Mouse (Mus musculus) neural tube, embryonic 12.5 days (tissue): ENCODE measurements around the gene Mid1. TPM values are rescaled to one million over a fixed set of nuclear protein-coding genes. Genes with fewer than 3 reads are reported as not detected.
A peak's percentile ranks its signal among the peaks of the same experiment; 100 is the strongest.

Source experiments
- ATAC-seq: fragments of 200-750 bp; cut with Nextera tagmentation; 2 replicates; pipeline ENCODE4 v1.8.0; 2017; ENCODE audit warnings: low read depth, mild to moderate bottlenecking, moderate TSS enrichment, moderate library complexity; ENCODE audit not compliant: low FRiP score
- H3K27ac ChIP-seq: fragments of 300-500 bp; sonication (generic); 2 replicates; pipeline ENCODE4 v1.5.1; 2016
- H3K27me3 ChIP-seq: fragments of 300-500 bp; sonication (generic); replicated peaks from 2 replicates; pipeline ENCODE4 v1.6.1; 2016; ENCODE audit warnings: mild to moderate bottlenecking
- H3K36me3 ChIP-seq: fragments of 300-500 bp; sonication (generic); 2 replicates; pipeline ENCODE4 v1.6.1; 2016; ENCODE audit warnings: mild to moderate bottlenecking
- H3K4me1 ChIP-seq: fragments of 300-500 bp; sonication (generic); 2 replicates; pipeline ENCODE4 v1.6.1; 2016
- H3K4me2 ChIP-seq: fragments of 300-500 bp; sonication (generic); replicated peaks from 2 replicates; pipeline ENCODE4 v1.6.1; 2016; ENCODE audit warnings: mild to moderate bottlenecking
- H3K4me3 ChIP-seq: fragments of 300-500 bp; sonication (generic); 2 replicates; pipeline ENCODE4 v1.5.1; 2016
- H3K9ac ChIP-seq: fragments of 300-500 bp; sonication (generic); 2 replicates; pipeline ENCODE4 v1.6.1; 2016; ENCODE audit warnings: mild to moderate bottlenecking
- H3K9me3 ChIP-seq: fragments of 300-500 bp; sonication (generic); 2 replicates; pipeline ENCODE4 v1.6.1; 2016; ENCODE audit warnings: mild to moderate bottlenecking
- WGBS: fragments of 180-500 bp; shearing (Covaris S2); methylation state at CpG from one replicate; pipeline ENCODE4 v1.1.7; 2016; 5-methylcytosine and 5-hydroxymethylcytosine counted together
- polyA plus RNA-seq: library from polyadenylated mRNA; unstranded; fragments of >200 nt; fragmentation: Nextera tagmentation; extraction: Ambion mirVana; gene quantifications from 2 replicates; pipeline ENCODE4 v1.2.1, GENCODE M21; 2016

Mid1 gene
- polyA plus RNA-seq, 1 experiment from 2014 or later: 6.4 TPM

DNA sequence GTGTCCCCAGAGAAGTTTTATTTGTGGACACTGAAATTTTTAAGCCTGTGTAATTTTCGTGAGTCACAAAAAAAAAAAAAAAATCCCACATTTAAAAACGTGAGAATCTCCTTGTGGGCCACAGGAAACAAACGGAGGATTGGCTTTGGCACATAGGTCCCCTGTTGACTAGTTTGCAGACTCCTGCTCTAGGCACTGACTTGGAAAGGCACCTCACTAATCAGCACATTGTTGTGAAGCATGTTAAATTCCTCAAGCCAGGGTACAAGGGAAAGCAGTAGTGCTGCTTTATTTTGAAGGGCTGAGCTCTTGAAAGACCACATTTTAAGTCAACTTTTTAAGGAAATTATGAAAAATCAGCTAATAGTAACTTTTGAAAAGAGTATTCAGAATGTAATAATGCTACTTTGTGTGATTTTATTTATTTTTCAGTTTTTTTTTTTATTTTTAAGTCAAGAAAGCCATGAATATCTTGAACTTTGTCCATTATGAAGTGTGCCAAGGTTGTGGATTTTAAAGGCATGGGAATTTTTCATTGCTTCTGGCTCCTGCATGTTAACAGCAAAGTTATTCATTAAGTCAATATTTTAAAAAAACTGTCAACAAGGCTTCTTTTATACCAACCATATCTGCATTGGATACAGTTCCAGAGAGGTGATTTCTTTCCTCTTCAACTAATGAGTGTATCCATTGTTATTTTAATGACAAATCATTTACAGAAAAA, 214.4 kb downstream of the Mid1 start:
- no peak overlapping the region for H3K9ac ChIP-seq

DNA sequence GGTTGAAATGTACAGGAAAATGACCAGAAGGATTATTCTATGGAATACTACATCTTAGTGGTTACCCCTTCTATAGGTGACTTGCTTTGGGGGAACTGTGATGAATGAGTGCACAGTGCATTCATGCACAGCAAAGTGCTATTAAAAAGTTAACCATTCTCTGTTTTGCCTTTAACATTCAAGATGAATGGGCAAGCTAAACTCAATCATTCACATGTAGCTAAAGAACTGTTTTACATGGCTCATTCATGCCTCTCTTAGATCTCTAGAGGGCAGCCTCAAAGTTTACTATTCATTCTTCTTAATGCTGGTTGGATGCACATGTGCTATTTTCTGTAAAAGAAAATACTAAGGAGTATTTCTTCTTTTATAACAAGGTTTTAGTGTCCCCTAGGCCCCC, 217.9 kb downstream of the Mid1 start:
- no peak overlapping the region for H3K4me3 ChIP-seq
- no peak for ATAC-seq
- no peak overlapping the region for H3K27ac ChIP-seq
- no peaks in the 10 kb centered on the region for H3K9me3 ChIP-seq
- H3K27me3 ChIP-seq: no peaks in the 10 kb centered on the region
- no peak overlapping the region for H3K9ac ChIP-seq
- no peaks in the 10 kb centered on the region for H3K4me1 ChIP-seq
- H3K4me2 ChIP-seq: no peak overlapping the region
- no peaks in the 10 kb centered on the region for H3K36me3 ChIP-seq

More for the DNA sequence above, 214.4 kb downstream of the Mid1 start:
- WGBS: 19% methylated on average over 3 of the region's 3 CpGs
- no peak for ATAC-seq
- Histone ChIP-seq H3K27me3 (no peaks in the 10 kb centered on the region), H3K4me2 (no peak overlapping the region), H3K27ac (no peak overlapping the region), H3K36me3 (no peaks in the 10 kb centered on the region), H3K4me1 (no peaks in the 10 kb centered on the region), H3K4me3 (no peak overlapping the region), H3K9me3 (no peaks in the 10 kb centered on the region)

- no peaks in the 10 kb centered on the region for H3K36me3 ChIP-seq
- no peak overlapping the region for H3K4me3 ChIP-seq
- no peak overlapping the region for H3K27ac ChIP-seq
- no peaks in the 10 kb centered on the region for H3K4me1 ChIP-seq
- ATAC-seq: no peak
- no peaks in the 10 kb centered on the region for H3K9me3 ChIP-seq
- H3K27me3 ChIP-seq: no peaks in the 10 kb centered on the region; the same call in 1 of the 2 replicates
- no peak overlapping the region for H3K4me2 ChIP-seq
- H3K9ac ChIP-seq: no peak overlapping the region
- WGBS: 54% methylated on average over 2 of the region's 2 CpGs
These were observed 218.7 kb downstream of the Mid1 start for GRCm38 (mm10) chrX:169903656-169904055.

- Histone ChIP-seq H3K9ac (no peak overlapping the region), H3K27me3 (no peaks in the 10 kb centered on the region; the same call in 1 of the 2 replicates), H3K4me1 (no peaks in the 10 kb centered on the region), H3K4me3 (no peak overlapping the region), H3K36me3 (no peaks in the 10 kb centered on the region), H3K9me3 (no peaks in the 10 kb centered on the region), H3K4me2 (peak overlapping the region; percentile 16; the same call in 1 of the 2 replicates), H3K27ac (no peak overlapping the region)
- ATAC-seq: 0 out of 2 replicates have a peak, but pooled peaks have one; percentile 25
- 10% methylated on average over 5 of the region's 5 CpGs for WGBS
These were observed 221.1 kb downstream of the Mid1 start for GRCm38 (mm10) chrX:169906054-169906508.

DNA sequence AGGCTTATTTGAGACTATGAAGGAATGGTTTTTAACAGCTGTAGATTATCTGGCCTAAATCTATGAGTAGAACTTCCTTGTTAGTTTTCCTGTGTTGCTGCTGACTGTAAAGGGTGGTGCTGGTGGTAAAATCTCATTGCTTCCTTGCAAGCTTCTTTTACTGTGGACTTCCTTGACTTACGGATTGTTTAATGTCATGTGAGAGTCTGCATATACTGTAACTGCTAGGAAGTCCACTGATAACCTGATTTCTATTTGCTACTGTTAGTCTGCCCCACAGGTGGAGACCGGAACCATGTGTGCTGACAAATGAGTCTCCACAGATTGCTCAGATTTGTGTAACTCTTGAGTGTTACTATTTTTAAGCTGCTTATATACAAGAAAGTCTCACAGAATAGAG, 224.9 kb downstream of the Mid1 start:
- WGBS: 84% methylated on average over 2 of the region's 2 CpGs
- no peaks in the 10 kb centered on the region for H3K9me3 ChIP-seq
- no peak overlapping the region for H3K9ac ChIP-seq
- H3K4me2 ChIP-seq: no peak overlapping the region
- H3K27ac ChIP-seq: no peak overlapping the region
- no peak overlapping the region for H3K4me3 ChIP-seq
- H3K27me3 ChIP-seq: peaks cover 2% of the 10 kb centered on the region; the same call in 1 of the 2 replicates
- no peak for ATAC-seq
- no peaks in the 10 kb centered on the region for H3K4me1 ChIP-seq
- no peaks in the 10 kb centered on the region for H3K36me3 ChIP-seq

GRCm38 (mm10) chrX:169915738-169916137, 230.7 kb downstream of the Mid1 start:
- no peak overlapping the region for H3K27ac ChIP-seq
- peaks cover 6% of the 10 kb centered on the region; the same call in 1 of the 2 replicates for H3K27me3 ChIP-seq
- no peak overlapping the region for H3K4me2 ChIP-seq
- no peaks in the 10 kb centered on the region for H3K4me1 ChIP-seq
- WGBS: 87% methylated on average over 6 of the region's 6 CpGs
- H3K9me3 ChIP-seq: no peaks in the 10 kb centered on the region
- H3K4me3 ChIP-seq: no peak overlapping the region
- ATAC-seq: no peak
- H3K36me3 ChIP-seq: no peaks in the 10 kb centered on the region
- no peak overlapping the region for H3K9ac ChIP-seq

DNA sequence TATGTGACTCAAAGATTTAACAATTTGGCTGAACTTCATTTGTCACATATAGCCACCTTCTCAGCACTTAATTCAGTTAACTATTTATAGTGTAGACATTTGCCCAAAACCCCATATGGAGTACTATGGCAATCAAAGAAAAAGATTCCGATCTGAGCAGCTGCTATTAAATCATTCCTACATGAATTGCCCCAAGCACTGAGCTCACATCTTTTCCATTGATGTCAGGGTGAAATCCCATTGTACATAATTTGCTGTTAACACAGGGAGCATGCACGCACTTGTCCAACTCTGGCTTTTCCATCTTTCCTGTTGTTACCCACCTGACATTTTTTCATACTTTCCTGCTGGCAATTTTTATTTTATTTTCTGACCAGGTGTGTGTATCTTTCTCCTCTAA, 237.5 kb downstream of the Mid1 start:
- no peak overlapping the region for H3K4me2 ChIP-seq
- no peaks in the 10 kb centered on the region; the same call in 1 of the 2 replicates for H3K27me3 ChIP-seq
- 43% methylated on average over 2 of the region's 2 CpGs for WGBS
- no peak overlapping the region for H3K27ac ChIP-seq
- H3K9ac ChIP-seq: no peak overlapping the region
- H3K36me3 ChIP-seq: no peaks in the 10 kb centered on the region
- H3K4me1 ChIP-seq: peaks cover 4% of the 10 kb centered on the region; the same call in 1 of the 2 replicates
- H3K9me3 ChIP-seq: no peaks in the 10 kb centered on the region
- no peak; the same call in 1 of the 2 replicates for ATAC-seq
- H3K4me3 ChIP-seq: no peak overlapping the region

GRCm38 (mm10) chrX:169923417-169923816, 238.4 kb downstream of the Mid1 start:
- Histone ChIP-seq H3K4me2 (no peak overlapping the region), H3K27me3 (no peaks in the 10 kb centered on the region; the same call in 1 of the 2 replicates), H3K27ac (no peak overlapping the region), H3K9ac (no peak overlapping the region), H3K36me3 (no peaks in the 10 kb centered on the region), H3K9me3 (no peaks in the 10 kb centered on the region), H3K4me1 (peaks cover 4% of the 10 kb centered on the region; the same call in 1 of the 2 replicates), H3K4me3 (no peak overlapping the region)
- no peak for ATAC-seq
- WGBS: 22% methylated on average over 1 of the region's 1 CpGs

DNA sequence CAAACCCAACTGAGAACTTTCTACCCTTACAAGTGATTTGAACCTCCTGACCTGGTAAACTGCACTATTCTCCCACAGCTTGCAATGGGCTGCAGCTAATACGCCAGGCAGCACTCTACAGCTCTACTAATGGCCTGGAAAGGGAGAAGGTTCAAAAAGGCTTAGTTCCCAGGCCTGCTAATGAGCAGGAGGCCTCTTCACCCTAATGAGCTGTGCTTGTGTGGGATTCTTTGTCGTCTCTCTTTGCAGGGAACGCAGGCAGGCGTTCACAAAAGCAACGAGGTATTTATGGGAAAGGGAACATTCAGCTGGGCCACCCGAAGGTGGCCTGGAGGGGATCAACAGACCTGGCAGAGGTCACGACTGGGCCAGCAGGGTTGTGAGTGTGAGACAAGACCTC, 240.6 kb downstream of the Mid1 start:
- Histone ChIP-seq H3K4me1 (peaks cover 4% of the 10 kb centered on the region; the same call in 1 of the 2 replicates), H3K4me2 (no peak overlapping the region), H3K27me3 (no peaks in the 10 kb centered on the region; the same call in 1 of the 2 replicates), H3K36me3 (no peaks in the 10 kb centered on the region), H3K27ac (no peak overlapping the region), H3K9ac (no peak overlapping the region), H3K9me3 (no peaks in the 10 kb centered on the region), H3K4me3 (no peak overlapping the region)
- 28% methylated on average over 7 of the region's 7 CpGs for WGBS
- no peak for ATAC-seq

- no peak overlapping the region for H3K4me3 ChIP-seq
- H3K27me3 ChIP-seq: no peaks in the 10 kb centered on the region; the same call in 1 of the 2 replicates
- no peak overlapping the region for H3K27ac ChIP-seq
- H3K36me3 ChIP-seq: no peaks in the 10 kb centered on the region
- WGBS: 70% methylated on average over 28 of the region's 28 CpGs
- no peaks in the 10 kb centered on the region for H3K9me3 ChIP-seq
- no peak for ATAC-seq
- H3K4me1 ChIP-seq: peaks cover 4% of the 10 kb centered on the region; the same call in 1 of the 2 replicates
- no peak overlapping the region for H3K9ac ChIP-seq
- no peak overlapping the region for H3K4me2 ChIP-seq
These were observed 242.3 kb downstream of the Mid1 start for GRCm38 (mm10) chrX:169927110-169927817.

DNA sequence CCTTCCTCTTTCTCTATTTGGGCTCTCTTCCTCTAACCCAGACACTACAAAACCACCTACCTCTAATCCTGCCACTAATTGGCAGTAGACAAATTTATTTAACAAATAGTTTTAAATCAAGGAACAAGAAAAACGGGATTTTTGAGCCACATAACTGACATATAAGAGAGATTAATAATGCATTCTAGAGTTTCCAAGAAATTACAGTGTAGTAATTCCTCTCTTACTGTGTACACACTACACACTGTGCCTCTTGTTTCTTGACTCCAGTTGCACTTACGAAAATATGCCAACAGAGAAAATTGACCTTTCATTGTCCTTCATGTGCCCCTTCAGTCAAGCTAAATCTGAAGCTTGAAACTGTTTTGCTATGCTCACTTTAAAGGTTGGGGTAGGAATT, 245.9 kb downstream of the Mid1 start:
- no peaks in the 10 kb centered on the region; the same call in 1 of the 2 replicates for H3K27me3 ChIP-seq
- no peaks in the 10 kb centered on the region; the same call in 1 of the 2 replicates for H3K4me1 ChIP-seq
- H3K9ac ChIP-seq: no peak overlapping the region
- H3K27ac ChIP-seq: no peak overlapping the region
- no peaks in the 10 kb centered on the region for H3K36me3 ChIP-seq
- no peak for ATAC-seq
- no peak overlapping the region for H3K4me2 ChIP-seq
- 71% methylated on average over 2 of the region's 2 CpGs for WGBS
- H3K9me3 ChIP-seq: no peaks in the 10 kb centered on the region
- H3K4me3 ChIP-seq: no peak overlapping the region

DNA sequence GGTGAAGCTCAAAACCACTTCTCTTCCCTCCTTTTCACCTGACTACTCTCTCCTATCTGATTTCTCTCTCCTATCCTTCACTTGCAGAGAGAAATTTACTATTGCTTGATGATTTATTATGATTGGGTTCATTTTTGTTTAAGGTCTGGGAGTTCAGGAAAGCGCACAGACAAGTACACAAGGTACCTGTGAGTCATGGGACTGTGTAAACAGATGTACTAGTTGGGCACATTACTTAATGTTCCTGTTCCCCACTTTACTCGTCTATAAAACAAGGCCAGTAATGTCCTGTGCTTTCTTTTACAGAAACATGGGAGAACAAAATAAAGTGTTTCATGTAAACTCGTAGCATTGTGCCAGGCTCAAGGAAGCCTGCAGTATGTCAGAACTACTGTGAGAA, 248.2 kb downstream of the Mid1 start:
- no peak for ATAC-seq
- WGBS: 88% methylated on average over 3 of the region's 3 CpGs
- no peaks in the 10 kb centered on the region; the same call in 1 of the 2 replicates for H3K27me3 ChIP-seq

More for the DNA sequence above, 248.2 kb downstream of the Mid1 start:
- no peaks in the 10 kb centered on the region for H3K9me3 ChIP-seq
- H3K4me3 ChIP-seq: no peak overlapping the region
- no peaks in the 10 kb centered on the region for H3K4me1 ChIP-seq
- H3K36me3 ChIP-seq: no peaks in the 10 kb centered on the region
- no peak overlapping the region for H3K9ac ChIP-seq
- no peak overlapping the region for H3K27ac ChIP-seq
- no peak overlapping the region for H3K4me2 ChIP-seq
